Mouse (Mus musculus) kidney, adult 8-10 months (tissue): ENCODE measurements around the gene Gcnt2.

ENCODE experiments used
- DNase-seq, 2 experiments: peaks; one replicate each; pipeline ENCODE4 v3.0.0; 2022

Gene Gcnt2

GRCm38 (mm10) chr13:40908044-40908443 lies 48.5 kb downstream of the Gcnt2 start:
- no peak for DNase-seq

- DNase-seq, result no peak
Observed at GRCm38 (mm10) chr13:40909060-40909459, 49.5 kb downstream of the Gcnt2 start.

DNA sequence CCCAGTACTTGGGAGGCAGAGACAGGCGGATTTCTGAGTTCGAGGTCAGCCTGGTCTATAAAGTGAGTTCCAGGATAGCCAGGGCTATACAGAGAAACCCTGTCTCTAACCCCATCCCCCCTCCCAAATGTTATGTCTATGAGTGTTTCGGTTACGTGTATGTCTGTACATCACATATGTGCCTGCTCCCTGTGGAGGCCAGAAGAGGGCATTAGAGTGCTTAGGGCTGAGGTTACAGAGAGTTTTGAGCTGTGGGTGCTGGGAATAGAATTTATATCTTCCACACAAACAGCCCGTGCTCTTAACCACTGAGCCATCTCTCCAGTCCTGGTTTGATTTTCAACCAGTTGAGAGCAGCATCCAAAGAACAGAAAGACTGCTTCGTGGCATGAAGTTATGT lies 50.5 kb downstream of the Gcnt2 start:
- no peak for DNase-seq

DNA sequence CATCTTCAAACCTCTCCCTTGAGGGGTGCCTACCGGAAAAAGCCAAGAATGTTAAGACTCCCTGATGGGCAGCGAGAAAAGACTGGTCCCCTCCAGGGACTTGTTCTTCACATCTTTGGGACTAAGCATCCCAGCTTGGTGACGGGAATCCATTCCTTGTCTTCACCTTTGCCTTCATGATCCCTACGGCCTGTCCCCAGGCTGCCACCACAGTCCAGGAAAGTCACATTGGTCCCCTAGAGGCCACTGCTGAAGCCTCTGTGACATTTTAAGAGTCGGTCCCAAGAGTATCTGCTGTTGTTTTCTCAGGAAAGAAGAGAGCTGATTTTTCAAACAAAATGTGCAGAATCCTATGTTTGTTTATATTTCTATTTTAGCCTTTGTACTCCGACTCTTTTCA lies 52.4 kb downstream of the Gcnt2 start:
- no peak for DNase-seq

DNA sequence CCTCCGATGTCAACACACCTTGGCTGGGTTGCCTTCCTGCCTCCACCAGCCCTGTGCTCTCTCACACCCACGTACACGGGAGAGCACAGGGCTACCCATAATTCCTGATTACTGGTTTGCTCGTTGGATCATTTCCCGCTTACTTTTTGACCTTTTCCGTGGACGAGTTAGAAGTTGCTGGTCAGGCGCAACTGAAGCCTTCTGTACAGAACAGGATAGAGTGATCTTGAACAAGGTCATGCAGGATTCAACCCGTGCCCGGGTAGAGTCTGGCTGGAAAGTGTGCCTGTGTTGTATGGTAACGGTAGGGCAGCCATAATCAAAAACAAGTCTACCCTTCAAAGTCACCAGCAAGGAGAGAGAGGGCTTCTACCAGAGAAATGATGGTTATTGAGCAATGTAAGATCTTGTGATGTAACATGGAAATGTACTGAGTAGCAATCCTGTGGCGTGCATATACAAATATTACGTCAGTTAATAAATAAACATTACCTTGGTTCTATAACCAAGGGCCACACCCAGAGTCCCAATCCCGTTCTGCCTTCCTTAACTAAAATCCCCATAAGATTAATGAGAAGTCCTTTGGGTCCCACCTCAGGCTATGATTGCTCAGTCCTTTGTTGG lies 54.0 kb downstream of the Gcnt2 start:
- DNase-seq, result peak in 1 of 2 experiments; percentile 44

GRCm38 (mm10) chr13:40914053-40914585 lies 54.6 kb downstream of the Gcnt2 start:
- no peak for DNase-seq

DNA sequence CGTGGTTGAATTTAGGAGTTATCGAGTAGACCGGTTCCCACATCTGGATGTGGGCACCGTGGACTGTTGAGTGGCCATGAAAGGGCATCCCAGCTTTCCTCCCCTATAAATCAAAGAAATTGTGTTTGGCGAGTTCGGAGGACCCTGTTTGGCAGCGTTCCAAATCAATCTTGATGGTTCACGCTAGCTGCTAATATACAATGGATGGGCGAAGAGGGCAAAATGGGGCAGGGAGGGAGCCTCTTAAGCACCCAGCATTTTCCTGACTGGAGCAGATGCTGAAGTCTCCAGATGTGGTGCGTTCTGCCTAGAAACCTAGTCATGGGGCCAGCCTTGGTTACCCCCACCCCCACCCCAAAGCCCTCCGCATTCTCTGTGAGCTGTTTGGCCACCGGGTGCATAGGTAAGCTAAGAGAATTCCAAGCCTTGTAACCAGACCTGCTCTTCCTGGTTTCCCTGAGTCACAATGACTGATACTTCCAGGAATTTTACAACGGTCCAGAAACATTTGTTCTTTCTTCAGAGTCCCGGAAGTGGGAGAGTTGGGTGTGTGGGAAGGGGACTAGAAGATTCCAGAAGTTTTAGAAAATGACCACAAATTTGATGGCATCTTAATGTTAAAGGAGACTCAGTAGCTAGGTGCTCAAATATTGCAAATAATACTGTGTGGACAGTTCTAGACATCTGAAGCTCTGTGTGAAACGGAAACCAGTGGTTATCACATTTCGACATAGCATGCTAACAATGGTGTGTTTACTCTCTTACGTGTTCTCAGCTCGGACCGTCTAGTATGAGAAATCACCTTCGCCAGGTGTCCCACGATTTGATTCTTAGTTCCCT lies 57.0 kb downstream of the Gcnt2 start:
- no peak for DNase-seq

DNA sequence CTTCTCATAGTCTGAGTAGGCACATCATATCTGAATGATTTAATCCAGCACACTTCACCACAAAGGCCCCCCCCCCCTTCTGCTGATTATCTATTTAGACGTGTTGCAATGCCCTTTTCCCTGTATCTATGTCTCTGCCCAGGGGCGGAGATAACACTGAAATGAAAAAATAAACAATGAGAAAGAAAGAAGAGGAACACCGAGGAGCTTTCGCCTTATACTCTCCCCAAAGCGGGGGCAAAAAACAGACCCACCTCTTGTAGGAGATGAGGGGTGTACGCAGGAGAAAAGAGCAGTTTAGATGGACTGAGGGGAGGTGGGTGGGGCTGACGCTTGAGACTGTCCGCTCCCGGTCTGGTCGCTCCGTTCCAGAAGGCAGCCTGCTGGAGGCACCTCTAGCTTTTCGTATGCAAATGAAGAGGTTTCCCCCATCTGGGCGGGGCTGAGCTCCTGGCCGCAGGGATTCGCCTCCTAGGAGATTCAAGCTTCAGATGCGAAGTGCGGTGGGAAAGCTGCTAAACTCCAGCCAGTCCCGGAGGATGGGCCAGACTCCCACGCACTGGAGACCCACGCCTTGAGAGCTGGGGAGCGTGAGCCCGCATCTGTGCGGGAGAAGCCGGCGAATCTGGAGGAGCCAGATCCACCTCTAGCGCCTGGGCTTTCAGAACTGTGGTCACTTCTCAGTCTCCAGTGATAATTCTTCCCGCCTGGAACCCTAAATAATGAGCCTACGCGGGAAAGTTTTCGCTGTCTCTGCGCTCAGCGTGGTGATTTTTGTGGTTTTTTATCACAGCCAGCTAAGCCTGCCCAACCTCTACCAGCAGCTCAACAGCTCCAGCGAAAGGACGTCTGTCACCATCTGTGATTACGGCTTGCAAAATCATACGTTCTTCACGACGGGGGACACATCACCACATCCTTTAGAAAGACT lies 57.9 kb downstream of the Gcnt2 start:
- DNase-seq, result peak; percentile 54 to 72

DNA sequence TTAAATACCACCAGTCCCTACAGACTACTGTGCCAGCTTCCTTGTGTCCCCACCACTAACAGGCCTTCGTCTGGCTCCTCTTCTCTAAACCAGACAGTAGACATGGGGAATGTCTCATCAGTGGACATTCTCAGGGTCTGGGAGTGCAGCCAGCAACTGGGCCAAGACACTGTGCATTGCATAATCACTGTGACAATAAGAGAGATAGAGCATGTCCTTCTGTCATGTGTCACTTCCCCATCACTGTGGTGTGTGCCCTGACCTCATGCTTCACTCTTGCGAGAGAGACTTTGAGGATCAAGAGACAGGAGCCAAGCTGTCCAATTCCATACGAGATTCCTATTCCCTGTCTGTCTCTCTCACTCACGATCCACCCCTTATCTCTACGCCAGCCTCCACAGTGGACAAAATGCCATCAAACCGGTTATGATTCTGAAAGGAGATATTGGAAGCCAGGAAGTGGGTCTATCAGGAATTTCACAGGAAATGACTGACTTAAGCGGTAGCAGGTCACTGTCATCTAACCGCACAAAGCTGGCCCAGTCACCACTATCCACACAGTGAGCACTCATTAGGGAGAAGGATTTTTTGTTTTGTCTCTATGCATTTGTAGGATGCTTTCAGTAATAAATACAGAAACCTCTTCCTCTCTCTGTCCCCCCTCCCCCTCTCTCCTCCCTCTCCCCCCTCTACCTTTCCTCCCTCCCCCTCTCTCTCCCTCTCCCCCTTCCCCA lies 61.9 kb downstream of the Gcnt2 start:
- DNase-seq, result peak; percentile 39 to 42

GRCm38 (mm10) chr13:40922311-40922877 lies 62.8 kb downstream of the Gcnt2 start:
- DNase-seq, result no peak

DNA sequence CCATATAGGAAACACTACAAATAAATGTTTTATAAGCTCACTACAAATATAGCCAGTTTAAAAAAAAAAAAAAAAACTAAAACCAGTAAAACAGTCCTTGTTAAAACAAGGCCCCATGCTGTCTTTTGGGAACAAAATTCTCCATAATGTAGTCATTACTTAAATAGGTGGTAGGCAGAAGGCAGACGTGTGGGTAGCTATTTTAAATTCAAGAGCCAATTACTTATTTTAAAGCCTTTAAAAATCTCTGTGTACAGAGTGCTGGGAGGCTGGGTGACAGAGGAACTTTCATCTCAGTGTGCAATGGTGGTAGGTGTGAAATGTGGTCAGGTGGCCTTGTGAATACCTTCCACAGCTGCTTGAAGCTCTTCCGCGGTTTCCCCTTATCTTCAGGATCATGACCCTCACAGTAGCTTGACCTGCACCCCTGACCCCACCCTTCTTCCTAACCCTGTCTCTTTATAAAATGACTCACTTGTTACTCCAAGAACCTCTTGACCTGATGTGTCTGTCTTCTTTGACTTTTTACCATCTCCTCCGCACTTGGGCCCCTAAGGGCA lies 64.3 kb downstream of the Gcnt2 start:
- no peak for DNase-seq

DNA sequence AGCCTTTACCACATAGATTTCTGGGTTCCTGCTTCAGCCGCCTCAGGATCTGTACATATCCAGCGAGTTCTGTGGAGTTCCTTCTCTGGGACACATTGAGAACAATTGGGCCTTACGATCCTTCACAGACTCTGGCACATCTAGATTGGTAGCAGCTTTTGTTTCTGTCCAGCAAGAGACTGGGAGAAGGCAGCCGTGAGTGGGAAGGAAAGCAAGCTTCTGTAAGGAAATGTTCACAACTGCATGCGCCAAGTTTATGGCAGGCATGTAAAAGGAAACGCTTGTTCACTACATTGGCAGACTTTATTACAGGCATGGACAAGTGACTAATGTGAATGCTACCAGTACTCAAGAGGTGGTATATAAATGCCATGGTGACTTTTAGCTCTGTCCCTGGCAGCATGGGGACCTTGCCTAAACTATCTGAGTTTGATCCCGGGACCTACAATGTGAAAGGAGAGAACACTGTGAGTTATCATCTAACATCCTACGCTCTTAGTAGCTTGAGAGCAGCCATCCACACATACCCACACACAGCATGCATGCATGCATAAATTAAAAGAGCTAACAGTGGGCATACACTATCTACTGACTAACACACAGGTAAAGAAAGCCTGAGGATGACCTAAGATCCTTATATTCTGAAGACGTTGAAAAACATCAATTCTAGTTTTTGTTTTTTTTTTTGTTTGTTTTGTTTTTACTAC lies 68.8 kb downstream of the Gcnt2 start:
- no peak for DNase-seq

GRCm38 (mm10) chr13:40931871-40932270 lies 72.3 kb downstream of the Gcnt2 start:
- DNase-seq, result peak; percentile 60 to 80

DNA sequence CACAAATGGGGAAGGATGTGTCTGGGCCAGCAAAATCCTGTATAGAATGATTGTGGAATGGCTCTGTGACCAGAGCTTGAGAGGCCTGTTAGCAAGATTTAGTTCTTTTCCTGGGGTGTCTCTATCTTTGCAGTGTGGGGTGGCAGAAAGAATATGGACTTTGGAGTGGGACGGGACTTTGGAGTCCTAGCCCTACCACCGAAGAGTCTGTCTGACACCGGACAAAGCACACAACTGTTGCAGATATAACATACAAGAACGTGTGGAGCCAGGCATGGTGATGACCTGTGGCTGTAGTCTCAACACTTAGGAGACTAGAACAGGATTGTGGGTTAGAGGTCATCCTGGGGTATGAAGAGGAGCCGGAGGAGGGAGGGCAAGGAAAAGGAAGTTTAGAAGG lies 73.0 kb downstream of the Gcnt2 start:
- DNase-seq, result peak in 1 of 2 experiments; percentile 42

GRCm38 (mm10) chr13:40934341-40934740 lies 74.8 kb downstream of the Gcnt2 start:
- DNase-seq, result peak; percentile 73 to 81

GRCm38 (mm10) chr13:40937586-40937985 lies 78.0 kb downstream of the Gcnt2 start:
- no peak for DNase-seq

GRCm38 (mm10) chr13:40938485-40939357 lies 79.2 kb downstream of the Gcnt2 start:
- no peak for DNase-seq

- no peak for DNase-seq
Observed at GRCm38 (mm10) chr13:40943066-40943465, 83.5 kb downstream of the Gcnt2 start.

DNA sequence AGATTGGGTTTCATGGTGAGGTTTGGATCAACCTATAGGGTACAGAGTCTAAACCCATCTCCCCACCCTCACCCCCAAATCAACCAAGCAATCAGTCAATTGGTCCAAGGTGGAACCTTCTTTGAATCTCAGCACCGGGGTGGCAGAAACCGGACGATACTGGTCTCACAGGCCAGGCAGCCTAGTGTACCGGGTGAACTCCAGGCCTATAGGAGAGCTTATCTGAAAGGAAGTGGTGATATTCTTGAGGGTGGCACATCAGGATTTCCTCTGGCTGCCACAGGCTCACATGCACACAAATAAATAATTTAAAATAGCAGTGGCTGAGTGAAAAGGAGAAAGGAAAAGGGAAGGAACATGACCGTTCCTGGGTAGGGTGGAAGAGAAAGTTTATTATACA lies 84.4 kb downstream of the Gcnt2 start:
- DNase-seq, result no peak

GRCm38 (mm10) chr13:40944346-40944745 lies 84.8 kb downstream of the Gcnt2 start:
- DNase-seq, result no peak
